Mouse (Mus musculus) myocyte (in vitro differentiated cells): ENCODE data around the gene Gm10775.

ENCODE experiments used
- E2F4 ChIP-seq: IDR thresholded peaks from one replicate; pipeline ENCODE4 v1.6.1; 2011; ENCODE audit warnings: mild to moderate bottlenecking, control low read depth, moderate library complexity; ENCODE audit not compliant: insufficient read depth
- MAX ChIP-seq: IDR thresholded peaks from one replicate; pipeline ENCODE4 v1.6.1; 2011; ENCODE audit warnings: low read depth, mild to moderate bottlenecking, control low read depth
- MYOD1 ChIP-seq, 3 experiments: IDR thresholded peaks; one replicate each; pipeline ENCODE4 v1.6.1; 2011; ENCODE audit warnings: control low read depth in 2 of 3, low read depth in 2 of 3, mild to moderate bottlenecking in 2 of 3, moderate library complexity in 1 of 3; ENCODE audit not compliant: insufficient read length in 2 of 3, control insufficient read depth in 1 of 3
- POLR2A ChIP-seq: IDR thresholded peaks from one replicate; pipeline ENCODE4 v1.6.1; 2011; ENCODE audit warnings: low read depth, mild to moderate bottlenecking, control low read depth, moderate library complexity; ENCODE audit not compliant: insufficient read length
- POLR2AphosphoS2 ChIP-seq: IDR thresholded peaks from one replicate; pipeline ENCODE4 v1.6.1; 2011; ENCODE audit warnings: low read depth, control low read depth; ENCODE audit not compliant: insufficient read length
- TCF12 ChIP-seq: IDR thresholded peaks from one replicate; pipeline ENCODE4 v1.6.1; 2011; ENCODE audit warnings: mild to moderate bottlenecking, control low read depth; ENCODE audit not compliant: poor library complexity, insufficient read depth, severe bottlenecking
- USF1 ChIP-seq: IDR thresholded peaks from one replicate; pipeline ENCODE4 v1.6.1; 2011; ENCODE audit warnings: low read depth, mild to moderate bottlenecking, control low read depth, moderate library complexity

GRCm38 (mm10) chr13:65258175-65258954 lies 974 bp upstream of the Gm10775 start:
- TF ChIP-seq E2F4 (no peak), USF1 (no peak), POLR2A (no peak), POLR2AphosphoS2 (no peak), TCF12 (no peak), MYOD1 (IDR thresholded peaks at IDR 0.05; ENCODE audit: control insufficient read depth in 1 of 3, insufficient read length in 2 of 3, low read depth in 2 of 3) (no peak), MAX (no peak)
